ENCODE assay signal across 18 mouse cellular contexts in the genomic region with DNA sequence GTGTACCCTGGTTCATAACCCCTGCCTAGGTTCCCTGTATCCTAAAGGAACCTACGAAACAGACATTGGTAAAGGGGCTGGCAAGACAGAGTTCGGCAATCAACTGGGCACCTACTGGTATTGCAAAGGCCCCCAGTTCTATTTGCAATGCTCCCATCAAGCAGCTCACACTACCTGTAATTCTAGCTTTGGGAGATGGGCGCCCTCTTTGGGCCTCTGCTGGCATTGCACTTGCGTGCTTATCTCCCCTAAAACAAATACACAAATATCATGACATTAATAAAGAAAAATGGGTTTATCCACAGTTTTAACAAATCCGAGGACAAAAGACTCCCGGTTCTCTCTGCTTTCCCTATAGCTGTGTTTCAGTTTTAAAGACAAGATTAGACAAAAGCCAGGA.
DNase-seq lines count a peak whose midpoint lies in the region; ATAC-seq and TF ChIP-seq lines count a peak whose summit lies in the region.
"Had no signal": no experiment of that assay in that cellular context is flagged by ENCODE, and none has a peak within 500 bp of the region (broad histone marks: within the 10 kb centered on the region; RNA-seq: fewer than 3 reads in every experiment).

No protein-coding gene starts in this region.

- peak; percentile 32 for TF ChIP-seq CTCF in left cerebral cortex, adult 2 months (IDR thresholded peaks at IDR 0.05)

- peak; percentile 26 for DNase-seq in CD4-positive, CD25-positive, alpha-beta regulatory T cell, adult 2 months (ENCODE audit: low read depth, low spot score)
- no peak for DNase-seq in left cerebral cortex, adult 2 months (ENCODE audit: extremely low spot score in 1 of 2, low spot score in 2 of 2)
- no peak for DNase-seq in left cerebral cortex, postnatal 36 days (ENCODE audit: low spot score in 2 of 2)
- peak; percentile 31 for DNase-seq in thymus, postnatal 4 days
- no peak for DNase-seq in thymus, postnatal 25 days
- no peak for DNase-seq in gastrocnemius, postnatal 4 days (ENCODE audit: low spot score in 2 of 2)
- DNase-seq in frontal cortex, postnatal 14 days (ENCODE audit: low spot score in 2 of 2) = no peak
- DNase-seq: adrenal gland, adult 8-10 months; cerebellum, postnatal 10 days; kidney, postnatal 25 days; layer of hippocampus, postnatal 36 days; midbrain, embryonic 14.5 days; right cerebral cortex, postnatal 4 days; thymus, postnatal 36 days had no signal

- no peak overlapping the region for H3K27ac ChIP-seq in left cerebral cortex, adult 2 months
- H3K27ac ChIP-seq: limb, embryonic 12.5 days had no signal

- intact Hi-C loops in left cerebral cortex, adult 2 months (cut with DNase I) = no loop called here
- intact Hi-C loops in left cerebral cortex, postnatal 36 days (cut with DNase I) = no loop called here

- no peak for ATAC-seq in CD4-positive, CD25-positive, alpha-beta regulatory T cell, adult 4 months
- ATAC-seq: forebrain, embryonic 16.5 days; inflammation-experienced regulatory T-cells, adult 6 months had no signal

- no peak overlapping the region for H3K4me3 ChIP-seq in left cerebral cortex, adult 2 months
- H3K4me3 ChIP-seq: limb, embryonic 12.5 days had no signal

Comparison
In these comparisons a context has a peak if more than half of its experiments do, and no peak if none do; other contexts are left out.
1. DNase-seq: peak in CD4-positive, CD25-positive, alpha-beta regulatory T cell, adult 2 months (single experiment) and thymus, postnatal 4 days (single experiment); none in left cerebral cortex, adult 2 months (0 of 2), left cerebral cortex, postnatal 36 days (0 of 2), thymus, postnatal 25 days (single experiment), gastrocnemius, postnatal 4 days (0 of 2) and frontal cortex, postnatal 14 days (0 of 2).